Mouse (Mus musculus) spleen, postnatal 36 days (tissue): Measurements from ENCODE around the gene Sv2c.
"Not testable (repeated sequence)": the region's sequence is repeated elsewhere in the genome, so short reads cannot be mapped to it uniquely, and the experiment has no call there.

Source experiments
- DNase-seq, 2 experiments: peaks; one replicate each; pipeline ENCODE4 v3.0.0; 2022; ENCODE audit warnings: low spot score in 2 of 2, mixed read lengths in 1 of 2

The Sv2c gene

DNA sequence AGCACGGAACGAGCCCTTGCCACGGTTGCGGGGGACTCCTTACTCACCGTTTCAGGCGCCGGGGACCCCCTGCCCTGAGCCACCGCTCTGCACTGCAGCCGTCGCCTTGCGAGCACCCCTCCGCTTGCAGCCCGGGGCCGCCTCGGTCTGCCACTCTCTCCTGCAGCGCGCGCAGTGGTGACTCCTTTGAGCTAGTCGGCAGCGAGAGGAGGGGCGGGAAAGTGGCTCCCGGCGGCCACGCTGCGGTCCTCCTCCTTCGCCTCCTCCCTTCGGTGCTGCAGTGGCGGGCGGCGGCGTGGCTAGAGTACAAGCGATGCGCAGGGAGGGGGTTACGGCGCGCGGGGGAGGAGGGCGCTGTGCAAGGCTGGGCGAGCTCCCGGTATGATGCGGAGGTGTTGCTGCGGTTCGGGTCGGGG is at the start of gene Sv2c:
Gene Sv2c, minus strand, starts transcription at position 177 of the 416 bp plus-strand sequence.
- DNase-seq: no peak

DNA sequence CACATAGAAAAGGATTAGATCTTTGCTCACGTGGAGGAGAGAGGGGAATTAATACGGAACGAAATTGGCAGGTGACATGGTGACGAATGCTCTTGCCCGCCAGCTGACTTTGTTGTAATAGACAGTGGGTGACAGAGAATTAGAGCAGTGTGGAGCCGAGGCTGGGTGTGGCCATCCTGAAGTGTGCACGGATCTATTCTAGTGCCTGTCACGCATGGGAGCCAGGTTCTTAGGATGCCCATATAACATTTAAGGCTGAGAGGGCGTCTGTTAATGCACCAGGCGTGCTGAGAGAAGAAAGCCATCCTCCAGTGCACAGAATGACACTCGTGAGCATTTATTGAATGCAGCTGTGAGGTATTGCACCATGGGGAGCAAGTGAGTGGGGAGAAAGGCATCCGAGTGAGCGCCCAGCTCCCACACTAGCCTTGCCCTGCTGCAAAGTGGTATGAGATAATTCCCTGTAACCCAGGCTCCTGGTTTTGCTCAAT is 48.3 kb upstream of the Sv2c start:
- DNase-seq: no peak

DNA sequence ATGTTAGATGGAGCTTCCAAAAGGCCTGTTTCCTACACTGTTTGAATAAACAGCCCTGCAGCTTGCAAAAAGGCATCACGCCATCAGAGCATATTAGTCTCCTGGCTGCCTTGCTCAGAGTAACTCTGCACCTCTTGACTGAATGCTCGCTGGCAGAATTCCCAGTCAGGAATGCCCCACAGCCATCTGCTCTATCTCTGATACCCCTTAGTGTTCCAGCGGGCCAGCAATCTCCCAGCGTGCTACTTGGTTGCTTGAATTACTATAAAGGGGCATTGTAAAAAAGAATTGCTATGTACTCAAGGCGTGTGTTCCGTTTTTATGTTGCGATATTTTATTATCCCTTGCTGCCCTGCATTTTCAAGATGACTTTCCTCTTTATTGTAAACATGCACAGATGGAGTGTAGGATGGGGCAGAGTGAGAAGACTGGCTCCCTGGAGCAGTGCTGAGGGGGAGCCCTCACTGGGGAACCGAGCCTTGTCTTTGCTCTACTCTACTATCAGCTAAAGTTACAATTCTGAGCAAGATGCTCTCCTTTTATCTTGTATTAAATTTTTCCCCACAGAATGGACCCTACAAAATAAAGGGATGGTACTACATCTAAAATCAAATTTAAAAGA is 43.3 kb upstream of the Sv2c start:
- no peak for DNase-seq

DNA sequence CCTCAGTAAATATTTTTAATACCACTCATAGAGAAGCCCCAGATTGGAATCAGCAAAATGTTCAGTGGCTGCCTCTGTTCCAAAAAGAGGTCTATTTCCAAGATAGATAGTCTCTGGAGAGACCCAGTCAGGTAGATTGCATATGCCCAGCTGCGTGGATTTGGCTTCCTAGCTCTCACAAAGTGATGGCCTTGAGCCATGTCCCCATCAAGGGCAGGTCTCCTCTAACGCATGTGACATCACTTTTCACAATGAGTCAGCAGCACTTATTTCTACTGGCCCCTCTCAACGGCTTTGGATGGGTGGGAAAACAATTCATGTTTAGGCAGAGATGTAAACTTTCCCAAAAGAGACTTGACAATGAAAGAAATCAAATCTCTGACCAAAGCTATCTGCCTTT is 41.3 kb upstream of the Sv2c start:
- no peak for DNase-seq

DNA sequence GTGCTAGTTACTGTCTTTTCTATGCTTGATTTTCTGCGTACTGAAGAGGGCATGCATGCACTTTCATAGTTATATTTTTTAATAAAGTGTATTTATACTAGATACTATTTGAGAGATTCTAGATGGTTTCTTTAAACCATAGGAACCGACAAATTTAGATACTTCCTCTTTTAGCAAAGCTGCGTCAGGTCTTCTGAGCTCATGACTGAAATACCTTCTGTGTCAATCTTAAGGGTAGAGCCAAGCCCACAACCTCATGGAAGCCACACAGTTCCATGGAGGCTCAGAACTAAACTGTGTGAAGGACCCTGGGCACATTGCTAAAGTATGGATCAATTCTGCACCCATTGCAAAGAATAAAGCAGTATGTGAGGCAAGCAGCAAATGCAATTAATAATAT is 39.9 kb upstream of the Sv2c start:
- DNase-seq: no peak

DNA sequence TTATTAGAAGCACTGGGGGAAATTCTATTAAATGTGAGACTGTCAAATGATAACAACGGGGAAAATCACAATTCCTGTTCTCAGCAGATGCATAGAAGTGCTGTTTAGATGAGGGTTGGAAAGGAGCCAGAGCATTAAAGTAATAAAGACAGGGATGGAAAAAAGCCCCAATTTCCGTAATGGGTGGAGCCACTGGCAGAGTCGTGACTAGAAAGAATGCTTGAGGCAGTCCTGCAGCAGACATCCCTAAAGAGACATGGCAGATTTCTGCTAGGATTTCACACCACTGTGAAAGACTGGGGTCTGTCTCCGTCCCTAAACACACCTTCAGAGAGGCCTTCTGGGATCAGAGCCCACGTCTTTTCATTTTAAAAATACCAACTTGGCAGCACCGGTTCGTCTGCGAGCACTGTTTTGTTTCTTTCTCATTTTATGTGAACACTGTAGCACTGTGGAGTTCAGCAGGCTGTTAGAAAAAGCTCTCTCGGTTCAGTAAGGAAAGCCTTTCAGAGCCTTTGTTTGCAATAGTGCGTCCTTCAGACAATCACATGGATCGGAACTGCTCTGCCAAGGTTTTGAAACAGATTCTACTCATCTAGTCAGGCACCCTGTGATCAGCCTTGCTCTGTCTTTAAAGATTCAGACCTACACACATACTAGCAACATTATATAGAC is 36.8 kb upstream of the Sv2c start:
- no peak for DNase-seq

DNA sequence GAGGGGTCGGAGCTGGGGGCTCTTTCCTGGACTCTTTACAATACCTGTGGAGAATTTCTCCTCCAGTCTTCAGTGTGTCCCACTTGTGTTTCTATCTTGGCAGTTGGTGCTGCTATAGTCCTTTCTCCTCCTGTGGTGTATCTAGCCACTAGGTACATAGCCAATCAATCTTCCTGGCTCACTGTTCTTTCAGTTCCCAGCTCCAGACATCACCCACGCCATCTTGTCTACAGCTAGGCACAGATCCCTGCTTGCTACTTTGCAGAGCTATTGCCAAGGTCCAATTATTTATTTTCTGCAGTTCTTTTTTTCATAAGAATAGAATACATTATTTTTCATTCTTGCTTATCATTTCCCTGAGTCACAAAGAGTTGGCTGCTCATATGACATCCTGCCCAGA is 34.2 kb upstream of the Sv2c start:
- no peak for DNase-seq

DNA sequence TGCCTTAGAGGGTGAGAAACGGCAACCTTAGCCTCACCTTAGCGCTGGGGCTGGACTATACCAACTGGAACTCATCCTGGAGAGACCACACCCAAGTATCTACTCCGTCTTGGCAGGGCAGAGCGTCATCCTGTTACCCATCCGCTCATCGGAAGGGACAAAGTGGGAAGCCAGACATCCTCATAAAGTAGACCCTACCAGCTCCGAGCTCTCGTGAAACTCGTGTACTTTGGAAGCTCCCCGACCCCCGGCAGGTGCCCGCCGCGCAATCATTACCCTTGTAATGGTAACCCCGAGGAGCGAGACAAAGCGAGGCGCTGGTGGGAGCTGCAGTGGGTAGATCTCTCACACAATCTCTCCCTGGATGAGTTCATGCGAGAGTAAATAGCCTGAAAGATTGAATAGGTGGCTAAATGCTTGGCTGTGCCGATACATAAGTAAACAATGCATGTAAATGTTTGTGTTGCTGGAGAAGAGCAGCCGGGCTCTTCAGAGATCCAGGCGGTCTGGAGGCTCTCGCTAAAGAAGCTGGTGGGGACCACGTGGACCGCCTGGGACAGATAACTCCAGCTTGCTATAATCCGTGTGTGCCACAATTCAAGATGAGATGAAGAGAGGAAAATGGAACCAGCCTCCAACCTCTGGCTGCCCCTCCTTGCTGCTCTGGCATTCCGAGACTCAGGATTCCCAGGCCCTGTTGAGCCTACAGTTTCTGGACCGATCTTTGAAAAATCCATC is 1.2 kb upstream of the Sv2c start:
- no peak for DNase-seq

DNA sequence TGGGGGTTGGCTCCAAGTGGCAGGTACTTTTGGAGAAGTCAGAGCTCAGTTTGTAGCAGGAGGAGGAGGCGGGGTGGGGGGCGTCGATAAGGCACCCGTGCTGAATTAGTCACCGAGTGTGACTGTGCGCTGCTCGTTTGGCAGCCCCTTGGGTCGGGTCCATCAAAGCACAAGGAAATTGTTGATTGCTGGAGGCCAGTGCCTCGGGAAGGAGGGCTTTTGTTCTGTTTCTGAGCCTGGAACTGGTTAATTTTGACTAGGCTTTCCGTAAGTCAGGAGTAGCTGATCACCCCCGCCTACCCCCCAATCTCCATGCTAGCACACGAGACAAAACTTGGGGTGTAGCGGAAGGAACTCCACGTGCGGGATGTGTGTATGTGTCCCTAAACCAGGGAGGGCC is 456 bp upstream of the Sv2c start:
- DNase-seq: no peak

DNA sequence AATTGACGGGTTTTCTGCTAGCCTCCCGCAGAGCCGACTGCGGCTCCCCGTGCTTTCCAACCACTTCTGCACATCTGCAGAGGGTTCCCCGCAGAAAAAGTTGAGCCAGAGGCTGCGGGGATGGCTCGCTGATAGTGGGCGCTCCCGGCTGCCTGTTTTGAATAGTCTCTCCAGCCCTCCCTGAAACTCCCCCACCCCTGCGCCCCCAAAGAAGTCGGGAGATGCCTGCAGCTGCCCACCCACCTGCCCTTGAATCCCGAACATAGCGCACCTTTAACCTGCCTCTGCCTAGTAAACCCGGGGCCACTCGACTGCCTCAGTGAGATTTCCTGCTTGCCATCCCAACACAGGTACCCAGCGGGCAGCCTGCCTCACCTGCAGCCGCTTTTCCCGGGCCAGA is 466 bp downstream of the Sv2c start:
- no peak for DNase-seq

DNA sequence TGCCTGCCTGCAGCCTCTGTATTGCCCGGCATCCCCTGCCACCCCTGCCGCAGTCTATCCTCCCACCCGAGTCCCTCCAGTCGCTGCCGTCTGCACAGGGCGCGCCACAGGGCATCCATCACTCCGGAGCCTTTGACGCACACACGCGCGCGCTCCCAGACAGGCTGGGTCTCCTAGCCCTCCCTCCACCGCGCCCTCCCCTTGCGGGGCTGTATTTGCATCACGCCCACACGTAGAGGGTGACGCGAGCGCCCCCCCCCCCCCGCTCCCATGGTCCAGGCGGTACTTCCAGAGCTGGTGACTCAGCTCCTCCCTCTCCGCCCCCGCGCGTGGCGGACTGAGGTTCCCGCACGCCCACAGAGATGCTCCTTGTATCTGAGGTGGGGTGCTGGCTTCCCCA is 1.3 kb downstream of the Sv2c start:
- no peak for DNase-seq

DNA sequence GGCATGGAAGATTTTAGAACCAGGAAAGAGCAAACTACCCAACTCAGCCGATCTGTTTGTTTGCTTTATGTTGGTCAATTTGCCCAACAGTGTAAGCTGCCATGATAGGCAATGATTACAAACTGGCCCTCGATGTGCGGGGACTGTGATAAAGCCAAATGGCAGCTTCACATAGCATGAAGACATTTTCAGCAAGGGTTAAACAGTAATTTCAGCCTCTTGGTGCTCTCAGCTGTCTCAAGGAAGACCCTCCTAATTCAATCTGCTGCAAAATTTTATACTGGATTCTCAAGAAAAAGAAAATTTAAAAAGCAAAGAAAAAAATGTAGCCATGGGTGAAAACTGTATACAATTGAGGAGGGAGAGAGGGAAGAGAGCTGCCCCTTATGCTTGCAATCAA is 3.3 kb downstream of the Sv2c start:
- DNase-seq: no peak

DNA sequence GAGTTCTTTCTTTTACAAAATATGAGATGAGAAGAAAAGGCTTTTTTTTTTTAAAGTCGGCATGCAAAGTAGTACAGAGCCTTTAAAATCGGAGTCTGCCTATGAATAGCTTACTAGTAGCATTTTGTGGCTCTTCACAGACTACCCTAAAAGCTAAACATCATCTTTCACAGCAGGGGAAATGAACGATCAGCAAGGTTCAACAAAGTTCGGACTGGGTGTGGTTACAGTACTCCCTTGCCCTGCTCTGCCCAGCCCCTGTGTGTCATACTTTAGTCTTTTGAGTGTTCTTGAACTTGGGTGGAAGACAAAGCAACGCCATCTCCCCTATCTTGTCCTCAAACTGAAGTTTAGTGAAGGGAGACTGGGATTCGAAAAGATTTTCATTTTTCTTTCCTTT is 5.7 kb downstream of the Sv2c start:
- no peak for DNase-seq

DNA sequence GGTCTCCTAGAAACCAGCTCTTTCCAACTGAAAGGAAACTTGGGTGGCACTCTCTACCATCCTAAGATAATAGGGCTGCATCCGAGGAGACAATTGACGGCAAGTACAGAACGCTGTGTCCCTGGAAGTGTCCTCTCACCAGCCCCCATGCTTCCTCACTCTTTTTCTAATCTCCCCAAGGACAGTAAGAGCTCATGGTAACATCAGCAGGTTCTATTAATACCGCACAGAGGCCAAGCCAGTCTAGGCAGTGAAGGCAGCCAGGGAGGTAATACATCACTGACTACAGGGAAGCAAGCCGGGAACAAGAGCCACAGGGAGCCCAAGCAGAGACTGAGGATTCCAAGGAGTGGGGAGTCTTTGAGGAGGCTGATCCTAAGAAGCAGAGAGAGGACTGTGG is 7.4 kb downstream of the Sv2c start:
- no peak for DNase-seq

DNA sequence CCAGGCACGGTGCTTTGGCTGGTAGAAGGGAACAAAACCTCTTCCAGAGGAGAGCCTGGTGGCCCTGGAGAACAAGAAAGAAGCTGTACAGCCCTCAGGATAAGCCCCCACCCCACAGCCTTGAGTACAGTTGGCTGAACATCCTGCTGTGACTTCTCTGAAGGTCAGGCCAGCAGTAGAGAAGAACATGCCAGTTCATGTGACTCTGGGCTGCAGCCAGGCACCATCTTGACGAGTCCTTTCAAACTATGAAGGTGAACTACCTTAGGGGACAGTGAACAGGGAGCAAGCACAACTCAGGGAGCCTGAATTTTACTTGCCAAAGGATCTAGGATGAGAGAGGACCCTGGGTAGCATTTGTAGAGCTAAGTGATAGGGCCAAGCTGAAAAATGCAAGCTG is 19.7 kb downstream of the Sv2c start:
- no peak for DNase-seq

DNA sequence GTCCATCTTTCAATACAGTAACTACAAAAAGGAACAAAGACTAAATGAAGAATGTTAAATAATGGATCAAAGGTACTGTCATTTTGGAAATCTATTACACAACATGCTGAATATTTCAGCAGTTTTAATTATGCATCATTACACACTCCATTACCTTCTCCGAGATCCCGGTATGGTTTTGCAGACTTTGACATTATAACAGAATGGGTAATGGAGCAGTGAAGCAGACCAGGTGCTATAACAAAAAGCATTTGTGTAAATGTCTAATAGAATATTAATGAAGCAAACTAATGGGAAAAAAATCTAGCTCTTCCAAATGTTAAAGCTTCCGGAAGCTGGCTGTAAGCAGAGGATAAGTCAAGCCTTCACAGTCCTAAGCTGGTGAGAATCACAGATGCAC is 21.6 kb downstream of the Sv2c start:
- DNase-seq: no peak

DNA sequence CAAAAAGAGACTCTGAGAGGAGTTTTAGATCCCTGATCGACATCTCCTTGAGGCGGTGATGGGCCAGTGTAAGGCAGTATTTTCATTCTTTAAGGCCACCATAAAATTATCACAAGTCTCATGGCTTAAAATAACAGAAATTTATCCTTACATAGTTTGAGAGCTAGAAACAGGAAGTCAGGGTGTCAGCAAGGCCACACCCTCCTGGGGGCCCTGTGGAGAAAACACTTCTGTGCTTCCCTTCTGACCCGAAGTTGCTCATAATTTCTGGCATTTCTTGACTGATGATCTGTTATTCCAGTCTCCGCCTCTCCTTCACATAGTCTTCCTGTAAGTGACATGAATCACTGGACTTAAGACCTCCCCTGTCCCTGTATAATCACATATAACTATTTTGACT is 26.0 kb downstream of the Sv2c start:
- DNase-seq: no peak

DNA sequence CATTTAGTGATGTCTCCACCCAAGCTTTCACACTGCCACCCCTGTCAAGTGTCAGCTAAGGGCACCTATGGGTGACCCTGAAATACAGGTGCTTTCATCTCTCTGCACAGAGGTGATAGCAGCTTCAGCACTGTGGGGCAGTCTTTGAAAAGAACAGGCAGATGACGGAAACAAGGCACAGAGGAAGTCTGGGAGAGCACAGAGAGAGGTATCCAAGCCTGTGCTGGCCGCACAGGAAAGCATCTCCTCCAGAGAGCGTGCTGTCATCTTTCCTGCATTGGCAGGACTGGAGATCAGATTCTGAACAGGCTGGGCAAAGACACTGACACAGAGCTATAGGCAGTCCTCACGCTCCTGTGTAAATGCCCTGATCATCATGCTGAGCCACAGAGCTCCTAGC is 41.4 kb downstream of the Sv2c start:
- no peak for DNase-seq

DNA sequence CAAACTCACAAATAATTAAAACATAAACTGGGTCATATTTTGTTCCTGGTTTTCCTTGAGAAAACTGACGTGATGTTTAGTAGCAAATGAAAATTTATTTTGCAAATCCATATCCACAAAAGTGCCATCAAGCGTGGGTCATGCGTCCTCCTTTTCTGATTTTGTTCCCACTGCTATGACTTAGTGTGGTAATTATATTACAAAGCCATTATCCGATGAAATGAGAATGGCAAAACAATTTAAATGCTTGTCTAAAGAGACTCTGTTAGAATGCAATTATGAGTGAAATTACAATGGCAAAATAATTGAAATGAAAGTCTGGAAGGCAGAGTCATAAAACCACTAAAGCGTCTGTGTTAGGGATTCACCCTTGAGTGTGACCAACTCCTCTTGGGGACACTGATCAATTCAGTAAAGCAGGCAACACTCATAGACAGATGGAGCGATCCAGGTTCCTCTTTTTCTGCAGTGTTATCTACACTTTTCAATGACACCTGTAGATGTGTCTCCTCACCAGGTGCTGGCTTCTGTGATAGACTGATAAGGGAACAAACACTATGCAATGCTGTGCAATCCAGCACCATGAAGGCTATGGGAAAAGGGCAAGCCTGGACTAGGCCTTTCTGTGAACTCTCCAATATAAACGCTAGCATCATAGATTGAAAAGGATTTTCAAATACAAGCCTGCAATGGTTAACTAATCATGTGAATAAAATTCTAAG is 46.6 kb downstream of the Sv2c start:
- DNase-seq: no peak

DNA sequence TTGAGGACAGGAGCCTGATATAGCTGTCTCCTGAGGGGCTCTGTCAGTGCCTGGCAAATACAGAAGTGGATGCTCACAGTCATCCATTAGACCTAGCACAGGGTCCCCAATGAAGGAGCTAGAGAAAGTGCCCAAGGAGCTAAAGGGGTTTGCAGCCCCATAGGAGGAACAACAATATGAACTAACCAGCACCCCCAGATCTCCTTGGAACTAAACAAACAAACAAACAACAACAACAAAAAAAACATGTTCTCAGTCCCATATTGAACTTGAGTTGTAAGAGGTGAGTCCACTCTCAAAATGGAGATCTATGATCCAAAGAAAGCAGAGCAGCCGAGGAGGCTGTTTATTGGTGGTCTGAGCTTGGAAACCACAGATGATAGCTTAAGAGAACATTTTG is 50.6 kb downstream of the Sv2c start, which contains the start of gene Gm17190:
Gene Gm17190, plus strand, starts transcription at position 301 of the 400 bp plus-strand sequence.
- DNase-seq: not testable (repeated sequence)

DNA sequence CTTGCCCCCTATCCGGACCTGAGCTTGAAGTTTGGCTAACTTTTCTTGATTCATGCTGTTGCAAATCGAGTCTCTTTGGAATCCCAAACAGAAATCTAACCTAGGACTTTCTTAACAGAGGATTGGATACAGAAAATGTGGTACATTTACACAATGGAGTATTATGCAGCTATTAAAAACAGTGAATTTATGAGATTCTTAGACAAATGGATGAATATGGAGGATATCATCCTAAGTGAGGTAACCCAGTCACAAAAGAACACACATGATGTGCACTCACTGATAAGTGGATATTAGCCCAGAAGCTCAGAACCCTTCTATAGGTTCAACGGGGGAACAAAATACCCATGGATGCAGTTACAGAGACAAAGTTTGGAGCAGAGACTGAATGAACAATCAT is 51.1 kb downstream of the Sv2c start, which contains the start of gene Gm20075:
Gene Gm20075, minus strand, starts transcription at position 101 of the 400 bp plus-strand sequence.
- not testable (repeated sequence) for DNase-seq

DNA sequence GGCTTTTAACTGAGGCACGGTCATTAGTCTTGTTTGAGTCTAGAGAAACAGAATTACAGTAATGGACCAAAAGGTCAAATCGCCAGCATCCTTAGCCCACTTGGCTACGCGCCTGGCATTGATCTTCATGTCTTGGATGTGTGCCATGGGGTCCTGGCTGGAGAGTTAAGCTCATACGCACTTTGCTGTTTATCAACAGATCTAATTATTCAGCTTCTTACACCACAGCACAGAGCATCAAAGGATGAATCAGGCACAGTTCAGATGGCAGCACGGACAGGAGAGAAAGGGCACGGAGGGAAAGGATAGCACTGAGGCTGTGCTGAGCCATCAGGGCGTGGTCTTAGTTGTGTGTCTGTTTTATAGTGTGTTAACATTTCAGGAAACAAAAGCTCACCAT is 58.8 kb downstream of the Sv2c start:
- DNase-seq: no peak
